Mouse (Mus musculus): Measurements from ENCODE around the gene Slc17a4. TPM values are rescaled to one million over a fixed set of nuclear protein-coding genes. Genes with fewer than 3 reads are reported as not detected.

Slc17a4 gene
- total RNA-seq, 2 experiments from 2014 or later, result 1.4 to 1.8 TPM

- DNase-seq (ENCODE audit: low spot score in 2 of 2), result no peak
These were observed 21.6 kb downstream of the Slc17a4 start for GRCm38 (mm10) chr13:23893269-23893593.

GRCm38 (mm10) chr13:23892592-23893268 lies 22.1 kb downstream of the Slc17a4 start:
- no peak for DNase-seq (ENCODE audit: low spot score in 2 of 2)

- no peak for DNase-seq (ENCODE audit: low spot score in 2 of 2)
These were observed 25.7 kb downstream of the Slc17a4 start for GRCm38 (mm10) chr13:23889011-23889605.

GRCm38 (mm10) chr13:23887026-23887725 lies 27.6 kb downstream of the Slc17a4 start:
- DNase-seq (ENCODE audit: low spot score in 2 of 2), result no peak

GRCm38 (mm10) chr13:23885540-23885939 lies 29.3 kb downstream of the Slc17a4 start:
- no peak for DNase-seq (ENCODE audit: low spot score in 2 of 2)

- DNase-seq (ENCODE audit: low spot score in 2 of 2), result no peak
These were observed 35.2 kb downstream of the Slc17a4 start for GRCm38 (mm10) chr13:23879636-23880035.

- DNase-seq (ENCODE audit: low spot score in 2 of 2), result no peak
These were observed 35.7 kb downstream of the Slc17a4 start for GRCm38 (mm10) chr13:23879106-23879505.

GRCm38 (mm10) chr13:23873141-23873540 lies 41.7 kb downstream of the Slc17a4 start:
- no peak for DNase-seq (ENCODE audit: low spot score in 2 of 2)

- no peak for DNase-seq (ENCODE audit: low spot score in 2 of 2)
These were observed 44.8 kb downstream of the Slc17a4 start for GRCm38 (mm10) chr13:23869996-23870395.

GRCm38 (mm10) chr13:23868790-23869533 lies 45.8 kb downstream of the Slc17a4 start:
- DNase-seq (ENCODE audit: low spot score in 2 of 2), result no peak

GRCm38 (mm10) chr13:23867405-23867804 lies 47.4 kb downstream of the Slc17a4 start, which contains the start of gene Slc17a1:
TSS of gene Slc17a1 (plus strand) at chr13:23867750.
- no peak for DNase-seq (ENCODE audit: low spot score in 2 of 2)

GRCm38 (mm10) chr13:23867000-23867399 lies 47.8 kb downstream of the Slc17a4 start:
- no peak for DNase-seq (ENCODE audit: low spot score in 2 of 2)

GRCm38 (mm10) chr13:23866086-23866710 lies 48.6 kb downstream of the Slc17a4 start:
- DNase-seq (ENCODE audit: low spot score in 2 of 2), result no peak

- no peak for DNase-seq (ENCODE audit: low spot score in 2 of 2)
These were observed 50.1 kb downstream of the Slc17a4 start for GRCm38 (mm10) chr13:23864711-23865110.

GRCm38 (mm10) chr13:23861815-23862214 lies 53.0 kb downstream of the Slc17a4 start:
- DNase-seq (ENCODE audit: low spot score in 2 of 2), result no peak

- no peak for DNase-seq (ENCODE audit: low spot score in 2 of 2)
These were observed 58.4 kb downstream of the Slc17a4 start for GRCm38 (mm10) chr13:23856401-23856800.

GRCm38 (mm10) chr13:23849299-23849698 lies 65.5 kb downstream of the Slc17a4 start:
- no peak for DNase-seq (ENCODE audit: low spot score in 2 of 2)
